Mouse (Mus musculus): Measurements from ENCODE around the gene Atg13.

DNA sequence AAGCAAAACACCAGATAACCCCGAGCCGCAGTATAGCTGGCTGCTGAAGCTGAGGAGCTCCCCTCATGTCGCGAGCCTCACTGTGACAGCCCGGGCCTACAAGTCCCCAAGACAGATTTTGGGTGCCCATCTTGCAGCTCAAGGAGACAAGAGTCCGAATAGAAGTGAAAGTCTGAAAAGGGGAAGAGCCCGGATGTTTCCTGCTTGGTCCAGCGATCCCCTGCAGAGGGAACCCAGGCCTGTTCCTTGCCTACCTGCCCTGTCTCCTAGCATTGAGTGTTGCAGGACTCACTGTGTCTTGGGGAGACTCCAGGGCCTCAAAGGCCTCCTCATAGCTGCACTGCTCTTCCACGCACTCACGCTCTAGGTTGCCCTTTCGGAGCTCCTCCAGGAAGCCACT lies 74.9 kb downstream of the Atg13 start:
- TF ChIP-seq CTCF (IDR thresholded peaks at IDR 0.05; ENCODE audit: low read depth, low read length), result no peak
- no peak for TF ChIP-seq POLR2A (IDR thresholded peaks at IDR 0.05; ENCODE audit: extremely low read depth, insufficient read depth, low read length)

Data from liver, adult 2 months (tissue).